Mouse (Mus musculus) kidney, postnatal 36 days (tissue): Measurements from ENCODE around the gene Tcf19.
A peak's percentile ranks its signal among the peaks of the same experiment; 100 is the strongest.

Experiments used
- DNase-seq, 2 experiments: peaks; one replicate each; pipeline ENCODE4 v3.0.0; 2021 to 2022; ENCODE audit warnings: mixed read lengths in 2 of 2

Tcf19 gene

GRCm38 (mm10) chr17:35516652-35517500, at the start of gene Tcf19, which contains the start of gene Cchcr1:
Tcf19 (minus strand) TSS chr17:35516824.
Cchcr1 (plus strand) TSS chr17:35517100.
- peak; percentile 98 to 99 for DNase-seq

- no peak for DNase-seq
Observed at GRCm38 (mm10) chr17:35558216-35558615, 41.6 kb upstream of the Tcf19 start.

- DNase-seq, result no peak
Observed at GRCm38 (mm10) chr17:35557351-35557750, 40.7 kb upstream of the Tcf19 start.

- DNase-seq, result peak; percentile 83 to 84
Observed at GRCm38 (mm10) chr17:35556812-35557211, 40.2 kb upstream of the Tcf19 start.

- peak; percentile 29 to 63 for DNase-seq
Observed at GRCm38 (mm10) chr17:35556186-35556765, 39.7 kb upstream of the Tcf19 start.

GRCm38 (mm10) chr17:35554761-35555397, 38.3 kb upstream of the Tcf19 start:
- no peak for DNase-seq

- DNase-seq, result no peak
Observed at GRCm38 (mm10) chr17:35554321-35554720, 37.7 kb upstream of the Tcf19 start.

- no peak for DNase-seq
Observed at GRCm38 (mm10) chr17:35551881-35552414, 35.3 kb upstream of the Tcf19 start, which contains the start of gene Cdsn. Cdsn (plus strand) TSS chr17:35552128.

- DNase-seq, result no peak
Observed at GRCm38 (mm10) chr17:35550871-35551270, 34.2 kb upstream of the Tcf19 start.

- no peak for DNase-seq
Observed at GRCm38 (mm10) chr17:35550143-35550494, 33.5 kb upstream of the Tcf19 start.

- peak; percentile 70 for DNase-seq
Observed at GRCm38 (mm10) chr17:35549437-35550142, 33.0 kb upstream of the Tcf19 start.

GRCm38 (mm10) chr17:35548636-35549035, 32.0 kb upstream of the Tcf19 start:
- DNase-seq, result no peak

- no peak for DNase-seq
Observed at GRCm38 (mm10) chr17:35547465-35547864, 30.8 kb upstream of the Tcf19 start.

- peak; percentile 35 to 76 for DNase-seq
Observed at GRCm38 (mm10) chr17:35544680-35545079, 28.1 kb upstream of the Tcf19 start.

GRCm38 (mm10) chr17:35544001-35544400, 27.4 kb upstream of the Tcf19 start:
- DNase-seq, result no peak

GRCm38 (mm10) chr17:35543412-35543861, 26.8 kb upstream of the Tcf19 start:
- no peak for DNase-seq

GRCm38 (mm10) chr17:35542761-35543411, 26.3 kb upstream of the Tcf19 start:
- no peak for DNase-seq

GRCm38 (mm10) chr17:35539540-35539939, 22.9 kb upstream of the Tcf19 start:
- DNase-seq, result no peak

- no peak for DNase-seq
Observed at GRCm38 (mm10) chr17:35538476-35538875, 21.9 kb upstream of the Tcf19 start.

GRCm38 (mm10) chr17:35537421-35537820, 20.8 kb upstream of the Tcf19 start:
- no peak for DNase-seq

- peak; percentile 78 to 88 for DNase-seq
Observed at GRCm38 (mm10) chr17:35534343-35534742, 17.7 kb upstream of the Tcf19 start.

- DNase-seq, result no peak
Observed at GRCm38 (mm10) chr17:35532901-35533300, 16.3 kb upstream of the Tcf19 start, which contains the start of gene Psors1c2. Psors1c2 (plus strand) TSS chr17:35533201.
